Mouse (Mus musculus) liver, adult (tissue): ENCODE data around the gene Sh3bgrl2.

ENCODE experiments used
- GATA4 ChIP-seq: IDR thresholded peaks from 2 replicates; pipeline ENCODE4 v1.6.1; 2014; ENCODE audit warnings: mild to moderate bottlenecking, low read length; ENCODE audit not compliant: insufficient replicate concordance

Gene Sh3bgrl2

DNA sequence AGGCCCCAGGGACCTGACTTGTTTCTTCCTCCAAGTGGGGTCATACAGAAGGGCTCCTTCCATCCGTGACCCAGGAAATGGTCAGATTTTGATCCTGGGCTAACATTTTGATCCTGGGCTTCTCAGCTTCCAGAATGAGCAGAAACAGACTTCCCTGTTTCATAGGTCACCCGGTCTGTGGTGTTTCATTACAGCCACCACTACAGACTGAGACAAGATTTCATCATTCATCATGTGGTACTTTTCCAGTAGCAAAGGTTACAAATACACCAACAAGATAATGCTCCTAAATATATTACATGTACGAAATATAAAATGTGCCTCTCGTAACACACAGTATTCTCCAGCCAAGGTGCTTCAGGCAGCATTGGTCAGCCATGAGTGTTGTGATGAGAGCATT lies 27.3 kb downstream of the Sh3bgrl2 start:
- no peak for TF ChIP-seq GATA4

GRCm38 (mm10) chr9:83576018-83576688 lies 28.0 kb downstream of the Sh3bgrl2 start:
- TF ChIP-seq GATA4: peak; percentile 42; the same call in 1 of the 2 replicates

- no peak for TF ChIP-seq GATA4
Measured at GRCm38 (mm10) chr9:83576689-83577057, 28.5 kb downstream of the Sh3bgrl2 start.

GRCm38 (mm10) chr9:83577260-83577659 lies 29.1 kb downstream of the Sh3bgrl2 start:
- TF ChIP-seq GATA4: no peak

DNA sequence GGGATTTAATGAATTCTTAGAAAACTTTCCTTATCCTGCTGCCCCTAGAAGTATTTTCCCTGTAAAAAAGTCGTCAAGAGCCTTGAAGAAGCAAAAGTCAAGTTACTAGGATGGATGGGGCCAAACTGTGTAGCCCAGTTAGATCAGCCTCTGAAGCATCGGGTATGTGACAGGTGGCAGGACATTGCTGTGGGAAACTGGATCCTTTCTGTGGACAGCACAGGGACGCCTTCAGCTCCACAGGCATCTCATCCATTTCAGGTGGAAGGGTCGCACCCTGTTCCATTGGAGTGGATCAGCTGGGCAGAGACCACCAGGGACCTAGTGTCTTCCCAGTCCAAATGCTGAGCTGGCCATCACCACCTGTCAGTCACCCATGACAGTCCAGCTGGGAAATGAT lies 30.9 kb downstream of the Sh3bgrl2 start:
- TF ChIP-seq GATA4: no peak

GRCm38 (mm10) chr9:83582748-83583147 lies 34.6 kb downstream of the Sh3bgrl2 start:
- no peak for TF ChIP-seq GATA4

DNA sequence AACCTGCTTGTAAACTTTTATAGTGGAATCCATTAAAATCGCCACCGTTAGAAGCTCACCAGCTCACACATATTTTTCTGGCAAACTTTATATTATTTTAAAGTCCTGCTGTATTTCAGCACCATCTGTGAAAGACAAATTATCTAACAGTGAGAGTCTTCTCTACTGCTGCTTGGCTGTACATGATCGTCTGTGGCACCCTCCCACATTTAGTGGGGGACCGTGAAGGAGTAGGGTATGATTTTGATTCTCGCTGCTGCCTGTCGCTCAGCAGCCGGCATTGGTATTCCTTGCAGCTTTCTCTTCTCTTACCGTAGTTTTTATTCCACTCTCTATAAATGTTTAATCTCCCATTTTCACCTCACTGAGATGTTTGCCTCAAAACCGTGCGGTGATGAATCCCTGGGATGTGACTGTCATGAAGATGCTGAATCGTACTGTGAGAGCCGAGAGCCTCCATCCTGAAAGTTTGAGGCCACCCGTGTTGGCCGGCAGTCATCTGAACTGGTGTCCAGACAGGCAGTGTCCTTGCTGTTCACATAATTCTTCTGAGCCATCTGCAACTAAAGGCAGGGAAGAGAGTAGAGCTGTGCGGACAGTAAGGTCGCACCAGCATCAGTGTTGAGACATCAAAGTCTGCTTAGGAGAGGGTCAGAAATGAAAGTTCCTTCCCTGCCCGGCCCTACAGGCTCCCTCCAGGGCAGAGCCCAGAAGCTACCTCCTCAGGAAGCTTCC lies 38.4 kb downstream of the Sh3bgrl2 start:
- no peak for TF ChIP-seq GATA4

DNA sequence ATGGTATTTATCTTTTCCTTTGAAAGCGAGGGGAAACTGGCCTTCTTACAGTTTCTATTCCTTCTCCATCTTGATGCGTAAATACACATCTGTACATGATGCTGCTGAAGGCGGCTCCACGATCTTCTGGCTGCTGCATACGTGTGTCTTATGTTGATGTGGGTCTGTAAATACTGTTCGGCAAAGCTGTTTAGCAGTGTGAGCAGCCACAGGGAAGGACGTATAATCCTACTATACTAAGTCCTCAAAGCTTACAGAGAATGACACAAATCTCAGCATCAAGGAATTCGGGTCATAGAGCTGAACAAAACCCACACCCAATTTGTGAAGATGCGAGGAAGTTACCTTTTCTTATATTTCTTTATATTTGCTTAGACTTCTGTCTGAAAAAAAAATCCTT lies 39.0 kb downstream of the Sh3bgrl2 start:
- TF ChIP-seq GATA4: no peak

DNA sequence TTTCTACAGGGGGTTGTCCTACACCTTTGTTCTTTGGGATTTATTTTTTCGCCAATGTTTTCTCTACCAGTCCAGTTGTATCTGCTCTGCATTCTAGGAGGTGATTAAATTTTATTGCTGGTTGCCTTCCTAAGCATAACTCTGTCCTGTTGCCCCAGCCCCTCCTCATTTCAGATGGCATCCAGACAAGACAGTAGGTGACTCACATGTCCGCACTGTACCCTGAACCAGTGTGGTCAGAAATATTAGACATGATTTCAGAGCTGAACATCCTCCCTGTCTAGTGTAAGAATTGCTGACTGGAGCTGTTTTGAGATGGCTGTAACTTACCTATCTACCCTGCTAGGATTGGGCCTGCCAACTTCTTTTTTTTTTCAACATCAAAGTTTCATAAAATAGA lies 40.9 kb downstream of the Sh3bgrl2 start:
- TF ChIP-seq GATA4: no peak

DNA sequence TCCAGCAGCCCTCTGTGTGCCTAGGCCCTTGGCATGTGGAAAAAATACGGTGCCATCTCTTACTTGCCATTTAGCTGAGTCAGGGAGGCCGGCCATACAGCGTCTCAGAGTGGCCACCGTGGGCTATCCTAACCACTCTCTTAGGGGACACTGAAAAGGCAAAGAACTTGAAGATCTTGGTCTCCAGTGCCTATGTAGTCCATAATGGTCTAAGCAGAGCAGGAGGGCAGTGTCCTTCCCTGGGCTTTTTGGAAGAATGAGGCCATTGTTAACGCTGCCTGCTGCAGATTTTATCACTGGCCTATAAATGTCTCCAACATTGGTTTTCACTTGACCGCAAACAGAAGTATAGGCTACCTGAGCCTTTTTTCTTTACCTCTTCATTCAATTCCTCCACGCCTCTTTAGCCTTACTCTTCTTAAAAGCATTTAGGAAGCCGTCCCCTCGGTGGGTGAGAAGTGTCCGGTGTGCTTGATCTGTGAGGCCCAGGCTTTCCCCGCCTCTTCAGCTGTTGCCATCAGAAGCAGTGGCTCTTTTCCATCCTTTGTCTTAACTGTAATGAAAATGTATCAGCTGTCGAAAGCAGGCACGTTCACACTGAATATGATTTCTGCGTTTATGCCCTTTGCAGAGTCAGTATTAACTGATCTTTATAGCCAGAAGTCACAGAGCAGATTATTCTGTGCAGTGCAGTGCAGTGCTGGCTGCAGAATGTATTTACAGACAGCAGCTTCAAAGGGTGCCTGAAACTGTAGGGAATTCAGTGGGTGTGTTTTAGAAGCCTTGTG lies 41.7 kb downstream of the Sh3bgrl2 start:
- TF ChIP-seq GATA4: no peak

DNA sequence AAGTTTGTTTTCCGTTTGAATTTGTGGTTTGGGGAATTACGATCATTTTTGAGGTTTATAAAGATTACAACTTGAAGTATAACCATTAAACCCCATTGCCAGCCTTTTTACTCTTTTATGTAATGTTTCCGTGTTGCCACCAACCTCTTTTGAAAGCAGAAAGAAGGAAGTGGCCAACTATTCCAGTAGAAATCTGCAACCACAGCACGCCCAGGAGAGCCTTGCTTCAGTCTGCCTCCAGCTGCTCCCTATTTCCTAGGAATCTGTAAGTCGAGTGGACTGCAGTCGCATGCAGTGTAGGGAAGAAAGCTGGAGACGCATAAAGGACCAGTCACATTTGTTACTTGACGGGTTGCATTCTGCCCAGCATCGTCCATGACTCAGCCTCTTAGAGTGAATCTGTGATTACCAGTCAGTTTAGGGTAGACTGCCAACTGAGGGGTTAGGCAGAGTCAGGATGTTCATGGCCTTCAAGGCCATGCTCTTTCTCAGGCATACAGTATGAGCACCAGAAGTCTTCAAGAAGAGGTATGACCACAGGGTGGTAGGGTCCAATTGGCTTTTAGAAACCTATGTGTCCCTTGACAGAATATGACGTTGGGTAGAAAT lies 43.8 kb downstream of the Sh3bgrl2 start:
- no peak for TF ChIP-seq GATA4

DNA sequence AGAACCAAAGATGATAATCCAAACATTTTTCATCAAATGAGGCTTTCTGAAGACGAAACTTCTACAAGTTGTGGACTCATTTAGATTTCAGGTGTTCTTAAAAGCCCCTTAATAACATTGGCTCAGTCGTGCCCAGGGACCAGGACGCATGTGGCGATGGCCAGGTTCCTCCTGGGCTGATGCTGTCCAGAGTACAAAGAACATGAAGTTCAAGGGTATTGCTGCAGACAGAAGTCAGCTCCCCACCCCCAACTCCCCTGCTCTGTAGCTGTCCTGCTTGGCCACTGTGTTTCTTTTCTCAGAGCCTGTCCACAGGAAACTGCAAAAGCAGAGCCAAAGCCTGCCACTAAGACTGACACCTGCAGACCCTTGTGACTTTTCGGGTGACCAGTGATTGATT lies 45.7 kb downstream of the Sh3bgrl2 start:
- TF ChIP-seq GATA4: no peak

DNA sequence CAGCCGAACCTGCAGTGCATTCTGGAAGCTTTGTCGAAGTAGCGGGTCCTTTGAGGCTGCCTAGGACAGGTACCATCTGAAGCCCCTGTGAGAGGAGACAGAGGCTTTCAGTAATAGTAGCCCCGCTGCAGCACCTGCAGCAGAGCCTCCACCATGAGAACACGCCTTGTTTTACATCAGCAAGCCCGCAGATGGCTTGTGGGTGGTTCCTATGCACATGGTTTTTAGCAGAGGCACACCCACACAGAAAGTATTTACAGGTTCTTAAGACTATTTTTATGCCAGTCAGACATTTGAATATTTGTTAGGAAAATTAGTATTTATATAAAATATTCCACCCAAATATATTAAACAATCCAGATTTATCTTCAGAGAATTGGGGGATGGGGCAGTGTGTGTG lies 48.0 kb downstream of the Sh3bgrl2 start:
- no peak for TF ChIP-seq GATA4

- TF ChIP-seq GATA4: no peak
Measured at GRCm38 (mm10) chr9:83596646-83597481, 48.7 kb downstream of the Sh3bgrl2 start.

DNA sequence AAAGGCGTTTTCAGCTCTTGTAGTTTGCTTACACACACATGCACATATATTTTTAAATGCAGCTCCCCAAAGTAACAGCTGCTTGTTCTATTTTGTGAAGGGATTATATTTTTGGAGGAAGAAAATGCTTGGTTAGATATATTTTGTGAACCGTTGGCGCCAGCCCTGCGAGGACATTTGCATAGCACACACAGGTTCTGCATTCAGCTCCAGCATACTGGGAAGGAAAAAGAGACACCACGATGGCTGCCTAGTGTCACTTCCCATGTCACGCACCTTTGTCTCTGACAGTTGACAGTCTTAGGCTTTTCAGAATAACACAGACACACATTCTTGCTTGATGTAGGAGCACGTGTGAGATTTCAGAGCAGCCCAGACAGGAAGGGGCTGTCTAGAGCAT lies 49.9 kb downstream of the Sh3bgrl2 start:
- TF ChIP-seq GATA4: no peak
